Mouse (Mus musculus) heart, postnatal 0 days (tissue): ENCODE measurements around the gene Uvrag.

Source experiments
- CTCF ChIP-seq: IDR thresholded peaks from 2 replicates; pipeline ENCODE4 v1.5.1; 2016; ENCODE audit warnings: antibody characterized with exemption, control low read depth, low read depth
- EP300 ChIP-seq: IDR thresholded peaks from 2 replicates; pipeline ENCODE4 v1.6.1; 2016; ENCODE audit warnings: antibody characterized with exemption, low read depth

- TF ChIP-seq CTCF (no peak), EP300 (no peak)
These were observed 269.1 kb downstream of the Uvrag start for GRCm38 (mm10) chr7:98871882-98872281.
